Mouse (Mus musculus) neural tube, embryonic 11.5 days (tissue): ENCODE data around the gene Pias3. TPM values are rescaled to one million over a fixed set of nuclear protein-coding genes. Genes with fewer than 3 reads are reported as not detected.
A peak's percentile ranks its signal among the peaks of the same experiment; 100 is the strongest.
"Not testable (repeated sequence)": the region's sequence is repeated elsewhere in the genome, so short reads cannot be mapped to it uniquely, and the experiment has no call there.

Experiments
- ATAC-seq: fragments of 200-750 bp; cut with Nextera tagmentation; 2 replicates; pipeline ENCODE4 v1.8.0; 2017; ENCODE audit warnings: moderate number of reproducible peaks, mild to moderate bottlenecking, moderate TSS enrichment, moderate library complexity; ENCODE audit not compliant: insufficient read depth, low FRiP score, low TSS enrichment
- DNase-seq: peaks from one replicate; pipeline ENCODE4 v3.0.0-alpha.2; 2015; ENCODE audit warnings: low spot score
- H3K27ac ChIP-seq: fragments of 300-500 bp; sonication (generic); 2 replicates; pipeline ENCODE4 v1.5.1; 2014; ENCODE audit warnings: low read depth, mild to moderate bottlenecking, low read length
- H3K27me3 ChIP-seq: fragments of 300-500 bp; sonication (generic); 2 replicates; pipeline ENCODE4 v1.6.1; 2014; ENCODE audit warnings: mild to moderate bottlenecking, low read length, mixed read lengths; ENCODE audit not compliant: control insufficient read depth, insufficient read depth
- H3K36me3 ChIP-seq: fragments of 300-500 bp; sonication (generic); 2 replicates; pipeline ENCODE4 v1.6.1; 2014; ENCODE audit warnings: mild to moderate bottlenecking, low read length, moderate library complexity, mixed read lengths; ENCODE audit not compliant: control insufficient read depth, insufficient read depth
- H3K4me1 ChIP-seq: fragments of 300-500 bp; sonication (generic); 2 replicates; pipeline ENCODE4 v1.6.1; 2014; ENCODE audit warnings: low read length, mixed read lengths; ENCODE audit not compliant: control insufficient read depth, insufficient read depth
- H3K4me2 ChIP-seq: fragments of 300-500 bp; sonication (generic); 2 replicates; pipeline ENCODE4 v1.6.1; 2014; ENCODE audit warnings: low read depth, mild to moderate bottlenecking, moderate library complexity
- H3K4me3 ChIP-seq: fragments of 300-500 bp; sonication (generic); 2 replicates; pipeline ENCODE4 v1.5.1; 2014; ENCODE audit warnings: low read depth, low read length
- H3K9ac ChIP-seq: fragments of 300-500 bp; sonication (generic); 2 replicates; pipeline ENCODE4 v1.6.1; 2014; ENCODE audit warnings: mild to moderate bottlenecking, low read length
- H3K9me3 ChIP-seq: fragments of 300-500 bp; sonication (generic); 2 replicates; pipeline ENCODE4 v1.6.1; 2016; ENCODE audit warnings: low read length; ENCODE audit not compliant: control insufficient read depth
- WGBS: fragments of 180-500 bp; shearing (Covaris S2); extraction: QIAGEN DNeasy Blood & Tissue Kit; methylation state at CpG from one replicate; pipeline ENCODE4 v1.1.7; 2014; 5-methylcytosine and 5-hydroxymethylcytosine counted together
- polyA plus RNA-seq: library from polyadenylated mRNA; unstranded; fragments of >200 nt; fragmentation: Nextera tagmentation; extraction: Ambion mirVana; gene quantifications from 2 replicates; pipeline ENCODE4 v1.2.1, GENCODE M21; 2014

The Pias3 gene
- 30.3 and 35.2 TPM in 2 replicates for polyA plus RNA-seq

DNA sequence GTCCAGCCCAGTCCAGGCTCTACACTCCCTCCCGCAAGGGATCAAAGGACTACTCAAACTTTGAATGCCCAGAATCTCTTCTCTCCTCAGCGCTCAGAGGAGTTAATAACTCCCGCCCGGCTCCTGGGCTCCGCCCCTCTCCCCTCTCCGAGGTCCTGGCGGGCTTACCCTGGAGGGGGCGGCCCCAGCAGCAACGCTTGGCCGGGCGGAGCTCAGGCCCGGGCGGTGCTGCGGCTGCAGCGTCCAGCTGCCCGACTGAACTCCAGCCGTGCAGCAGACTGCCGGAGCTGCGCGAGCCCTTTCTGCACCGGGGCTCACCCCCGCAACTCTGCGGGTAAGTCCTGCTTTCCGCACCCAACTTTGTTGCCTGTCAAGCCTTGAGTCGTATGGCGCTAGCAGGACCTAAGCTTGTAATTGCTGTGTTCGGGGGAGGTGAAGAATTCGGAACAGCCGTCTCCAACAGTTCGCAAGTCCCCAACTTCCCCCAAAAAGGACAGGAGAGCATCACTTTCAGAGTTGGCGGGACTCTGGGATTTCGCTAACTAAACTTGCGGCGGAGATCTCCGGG lies at the start of gene Pias3:
Gene Pias3 (plus strand): TSS at position 187 of the 568 bp plus-strand sequence.
- Histone ChIP-seq H3K27ac (peak within 1 kb of the TSS; percentile 90), H3K9ac (peak within 1 kb of the TSS; percentile 79)
- peak; percentile 87 for DNase-seq

DNA sequence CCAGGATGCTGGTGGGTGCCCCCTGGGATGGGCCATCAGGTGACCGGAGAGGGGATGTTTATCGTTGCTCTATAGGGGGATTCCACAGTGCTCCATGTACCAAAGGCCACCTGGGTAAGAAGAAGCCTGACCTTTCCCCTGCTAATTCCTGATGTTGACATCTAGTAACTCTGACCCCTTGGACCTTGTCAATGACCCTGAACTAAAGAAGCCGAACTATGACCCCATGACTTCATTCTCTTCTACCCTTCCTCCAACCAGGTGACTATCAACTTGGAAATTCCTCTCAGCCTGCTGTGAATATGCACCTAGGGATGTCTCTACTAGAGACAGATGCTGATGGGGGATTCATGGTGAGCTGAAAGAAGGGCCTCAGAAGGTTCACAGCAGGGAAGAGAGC lies 48.8 kb upstream of the Pias3 start:
- Histone ChIP-seq H3K27me3 (no peaks in the 10 kb centered on the region), H3K4me2 (no peak overlapping the region), H3K9ac (no peak overlapping the region), H3K4me1 (no peaks in the 10 kb centered on the region), H3K4me3 (no peak overlapping the region), H3K36me3 (0 out of 2 replicates have a peak, but pooled peaks cover 2% of the 10 kb centered on the region), H3K27ac (no peak overlapping the region), H3K9me3 (no peaks in the 10 kb centered on the region)
- DNase-seq: no peak
- WGBS: 76% methylated on average over 3 of the region's 3 CpGs
- ATAC-seq: no peak

More for the DNA sequence above, at the start of gene Pias3:
- WGBS: under 1% methylated on average over 35 of the region's 35 CpGs
- peaks cover 9% of the 10 kb centered on the region; the same call in 1 of the 2 replicates for H3K4me1 ChIP-seq
- no peaks in the 10 kb centered on the region for H3K9me3 ChIP-seq
- peak within 1 kb of the TSS; percentile 85 for H3K4me3 ChIP-seq
- H3K4me2 ChIP-seq: peak within 1 kb of the TSS; percentile 81
- H3K27me3 ChIP-seq: no peaks in the 10 kb centered on the region
- peak; percentile 56 for ATAC-seq
- H3K36me3 ChIP-seq: no peaks in the 10 kb centered on the region; the same call in 1 of the 2 replicates

- 96% methylated on average over 2 of the region's 2 CpGs for WGBS
- Histone ChIP-seq H3K9me3 (no peaks in the 10 kb centered on the region), H3K27ac (no peak overlapping the region), H3K9ac (no peak overlapping the region), H3K36me3 (no peaks in the 10 kb centered on the region), H3K4me1 (no peaks in the 10 kb centered on the region), H3K4me3 (no peak overlapping the region), H3K27me3 (no peaks in the 10 kb centered on the region), H3K4me2 (no peak overlapping the region)
- ATAC-seq (no peak), DNase-seq (no peak)
Measured at GRCm38 (mm10) chr3:96660901-96661300, 35.3 kb upstream of the Pias3 start.

GRCm38 (mm10) chr3:96662731-96663316 lies 33.4 kb upstream of the Pias3 start:
- no peak overlapping the region for H3K4me3 ChIP-seq
- DNase-seq (no peak), ATAC-seq (no peak)
- H3K27me3 ChIP-seq: no peaks in the 10 kb centered on the region
- H3K4me1 ChIP-seq: no peaks in the 10 kb centered on the region
- H3K9me3 ChIP-seq: no peaks in the 10 kb centered on the region
- 49% methylated on average over 8 of the region's 8 CpGs for WGBS
- H3K9ac ChIP-seq: no peak overlapping the region
- H3K27ac ChIP-seq: no peak overlapping the region
- H3K4me2 ChIP-seq: peak overlapping the region; percentile 45
- no peaks in the 10 kb centered on the region for H3K36me3 ChIP-seq

DNA sequence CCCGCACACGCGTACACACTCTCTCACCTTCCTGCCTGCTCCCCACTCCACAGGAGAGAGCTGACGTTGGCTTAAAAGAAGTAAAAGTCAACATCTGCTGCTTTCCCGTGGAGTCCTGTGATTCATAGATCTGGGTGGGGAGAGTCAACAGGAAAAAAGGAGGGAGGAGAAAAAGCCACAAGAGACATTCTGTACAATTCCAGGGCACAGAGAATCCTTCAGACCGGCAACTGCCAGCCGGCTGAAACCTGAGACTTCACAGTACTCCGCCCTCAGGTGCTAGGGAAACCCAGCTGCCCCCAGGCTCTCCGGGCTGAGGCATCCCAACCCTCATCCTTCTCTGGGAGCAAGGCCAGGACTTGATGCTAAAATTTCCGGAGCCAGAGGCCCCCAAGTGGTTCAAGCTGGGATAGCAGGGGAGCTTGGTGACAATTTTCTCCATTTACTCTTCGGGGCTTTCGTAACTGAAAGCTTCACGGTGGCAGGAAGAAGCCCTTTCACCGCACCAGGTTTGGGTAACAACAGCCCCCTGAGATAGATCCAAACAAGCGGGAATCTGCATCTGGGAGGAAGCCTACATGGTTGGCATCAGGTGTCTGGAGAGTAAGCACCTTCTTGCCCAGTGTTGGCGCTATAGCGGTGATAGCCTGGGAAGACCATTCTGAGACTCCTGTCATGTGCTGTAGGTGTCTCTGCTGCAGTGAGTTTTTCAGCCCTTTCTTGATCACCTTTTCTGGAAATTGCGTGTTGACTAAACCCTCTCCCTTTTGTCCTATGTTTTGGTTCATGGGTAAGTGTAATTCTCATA lies 32.5 kb upstream of the Pias3 start:
- Histone ChIP-seq H3K4me1 (no peaks in the 10 kb centered on the region), H3K9ac (no peak overlapping the region), H3K36me3 (no peaks in the 10 kb centered on the region), H3K27me3 (no peaks in the 10 kb centered on the region), H3K4me2 (peak overlapping the region; percentile 45), H3K27ac (no peak overlapping the region), H3K9me3 (no peaks in the 10 kb centered on the region), H3K4me3 (no peak overlapping the region)
- WGBS: 7% methylated on average over 15 of the region's 18 CpGs
- DNase-seq: peak; percentile 88
- ATAC-seq: peak; percentile 72; the same call in 1 of the 2 replicates

DNA sequence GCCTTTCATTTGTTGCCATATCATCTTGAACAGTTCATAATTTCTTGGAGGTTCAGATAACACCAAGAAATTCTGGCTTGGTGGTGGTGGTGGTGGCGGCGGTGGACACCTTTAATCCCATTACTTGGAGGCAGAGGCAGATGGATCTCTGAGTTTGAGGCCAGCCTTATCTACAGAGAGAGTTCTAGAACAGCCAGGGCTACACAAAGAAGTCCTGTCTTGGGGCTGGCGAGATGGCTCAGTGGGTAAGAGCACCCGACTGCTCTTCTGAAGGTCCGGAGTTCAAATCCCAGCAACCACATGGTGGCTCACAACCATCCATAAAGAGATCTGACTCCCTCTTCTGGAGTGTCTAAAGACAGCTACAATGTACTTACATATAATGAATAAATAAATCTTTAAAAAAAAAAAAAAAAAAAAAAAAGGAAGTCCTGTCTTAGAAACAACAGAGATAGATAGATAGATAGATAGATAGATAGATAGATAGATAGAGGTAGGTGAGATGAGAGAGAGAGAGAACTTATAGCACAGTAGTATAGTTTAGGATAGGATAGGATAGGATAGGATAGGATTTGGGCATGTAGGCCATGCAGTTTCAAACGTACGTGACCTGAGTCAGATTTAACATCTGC lies 30.3 kb upstream of the Pias3 start:
- DNase-seq, H3K9ac ChIP-seq, H3K4me1 ChIP-seq, H3K9me3 ChIP-seq, H3K27ac ChIP-seq, H3K36me3 ChIP-seq, H3K27me3 ChIP-seq, H3K4me2 ChIP-seq, ATAC-seq, H3K4me3 ChIP-seq: not testable (repeated sequence)
- 90% methylated on average over 7 of the region's 7 CpGs for WGBS

DNA sequence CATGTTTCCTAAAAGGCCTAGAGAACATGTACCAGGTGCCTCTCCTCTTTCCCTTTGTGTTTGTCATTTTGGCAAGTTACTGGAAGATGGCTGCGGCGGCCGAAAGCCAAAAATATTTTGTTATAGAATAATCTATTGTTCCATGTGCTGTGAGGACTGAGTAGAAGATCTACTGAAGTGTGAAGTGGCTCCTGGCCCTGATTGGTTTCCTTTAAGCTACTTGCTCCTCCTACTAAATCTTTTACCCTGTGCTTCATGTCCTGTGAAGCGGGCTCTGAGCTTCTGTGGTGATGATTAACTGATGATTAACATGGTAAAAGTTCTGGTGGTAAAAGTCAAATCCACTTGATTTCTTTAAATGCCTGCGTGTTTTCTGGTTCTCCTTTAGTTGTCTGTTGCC lies 29.3 kb upstream of the Pias3 start:
- H3K27me3 ChIP-seq: no peaks in the 10 kb centered on the region; the same call in 1 of the 2 replicates
- H3K27ac ChIP-seq: no peak overlapping the region
- H3K9ac ChIP-seq: no peak overlapping the region
- 0 out of 2 replicates have a peak, but pooled peaks cover 2% of the 10 kb centered on the region for H3K4me1 ChIP-seq
- no peaks in the 10 kb centered on the region for H3K9me3 ChIP-seq
- H3K4me3 ChIP-seq: no peak overlapping the region
- ATAC-seq (no peak), DNase-seq (no peak)
- H3K4me2 ChIP-seq: no peak overlapping the region
- H3K36me3 ChIP-seq: no peaks in the 10 kb centered on the region
- WGBS: 92% methylated on average over 5 of the region's 5 CpGs

DNA sequence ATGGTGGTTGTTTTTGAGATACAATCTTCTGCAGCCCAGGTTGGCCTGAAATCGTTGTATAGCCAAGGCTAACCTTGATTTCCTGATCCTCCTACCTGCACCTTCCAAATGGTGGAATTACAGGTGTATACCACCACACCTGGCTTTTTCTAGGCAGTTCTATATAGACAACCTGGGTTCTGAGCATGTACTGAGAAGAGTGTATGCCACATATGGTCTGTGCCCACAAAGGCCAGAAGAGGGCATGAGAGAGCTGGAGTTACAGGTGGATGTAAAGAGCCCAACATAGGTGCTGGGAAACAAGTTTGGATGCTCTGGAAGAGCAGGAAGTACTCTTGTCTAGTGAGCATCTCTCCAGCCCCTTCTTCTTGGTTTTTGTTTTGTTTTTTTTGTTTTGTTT lies 28.9 kb upstream of the Pias3 start:
- no peak overlapping the region for H3K9ac ChIP-seq
- no peak overlapping the region for H3K4me2 ChIP-seq
- no peaks in the 10 kb centered on the region for H3K36me3 ChIP-seq
- ATAC-seq (no peak), DNase-seq (no peak)
- no peaks in the 10 kb centered on the region for H3K9me3 ChIP-seq
- 42% methylated on average over 1 of the region's 1 CpGs for WGBS
- 0 out of 2 replicates have a peak, but pooled peaks cover 2% of the 10 kb centered on the region for H3K4me1 ChIP-seq
- H3K27me3 ChIP-seq: no peaks in the 10 kb centered on the region; the same call in 1 of the 2 replicates
- no peak overlapping the region for H3K27ac ChIP-seq
- H3K4me3 ChIP-seq: no peak overlapping the region
